Mouse (Mus musculus): ENCODE measurements around the gene 4930453N24Rik.

Gene 4930453N24Rik

GRCm38 (mm10) chr16:64770521-64771430 lies at the start of gene 4930453N24Rik:
Gene 4930453N24Rik, minus strand, starts transcription at chr16:64771161.
- DNase-seq = peak; percentile 84

GRCm38 (mm10) chr16:64817094-64817765 lies 46.3 kb upstream of the 4930453N24Rik start:
- DNase-seq = no peak

- DNase-seq = no peak
Observed at GRCm38 (mm10) chr16:64803041-64803440, 32.1 kb upstream of the 4930453N24Rik start.

GRCm38 (mm10) chr16:64801638-64802037 lies 30.7 kb upstream of the 4930453N24Rik start:
- no peak for DNase-seq

DNA sequence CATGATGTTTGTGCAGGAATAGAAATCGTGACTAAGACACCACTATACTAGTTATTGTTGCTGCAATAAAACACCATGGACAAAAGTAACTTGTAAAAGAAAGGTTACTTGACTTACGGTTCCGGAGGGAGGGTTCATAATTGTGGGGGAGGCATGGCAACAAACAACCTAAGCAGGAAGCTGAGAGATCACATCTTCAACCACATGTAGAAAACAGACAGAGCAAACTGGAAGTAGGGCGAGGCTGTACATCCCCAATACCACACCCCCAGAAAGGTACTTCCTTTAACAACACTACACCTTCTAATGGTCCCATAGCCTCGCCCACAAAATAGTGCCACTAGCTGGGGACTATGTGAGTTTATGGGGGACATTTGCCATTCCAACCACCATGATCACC lies 29.4 kb upstream of the 4930453N24Rik start:
- DNase-seq = no peak

DNA sequence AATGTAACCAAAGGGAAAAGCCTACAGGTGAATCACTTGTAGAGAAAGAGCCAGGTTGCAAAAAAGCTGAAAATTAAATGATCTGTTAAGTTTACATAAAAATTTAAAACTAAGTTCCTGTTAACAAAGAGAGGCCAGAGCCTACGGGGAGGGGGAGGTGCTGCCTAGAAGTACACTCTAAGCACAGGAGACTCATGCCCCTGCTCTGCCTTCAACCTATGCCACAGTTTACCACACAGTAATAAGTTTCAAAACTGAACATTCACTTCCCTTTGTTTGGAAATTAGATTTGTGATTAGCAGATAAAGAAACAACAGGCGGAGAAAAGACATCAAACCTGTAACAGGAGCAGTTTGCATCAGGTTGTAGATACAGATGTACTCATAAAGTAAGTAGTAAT lies 23.8 kb upstream of the 4930453N24Rik start:
- DNase-seq = no peak

DNA sequence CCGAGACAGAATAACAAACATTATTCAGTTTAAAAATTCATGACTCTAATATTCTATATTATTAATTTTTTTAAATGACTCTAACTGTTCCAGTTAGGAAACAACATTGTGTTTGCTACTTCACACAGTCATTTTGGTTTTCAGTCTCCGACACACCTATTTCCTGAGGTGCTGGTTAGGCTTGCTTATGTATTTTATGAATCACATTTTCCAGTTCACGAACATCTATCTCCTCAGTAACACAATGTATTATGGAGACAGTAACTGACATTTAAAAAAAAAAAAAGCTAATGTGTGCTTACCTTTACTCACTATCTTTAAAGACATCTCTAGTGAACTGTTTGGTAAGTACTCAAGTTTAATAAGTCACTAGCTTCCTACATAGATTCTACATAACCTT lies 18.7 kb upstream of the 4930453N24Rik start:
- DNase-seq = no peak

GRCm38 (mm10) chr16:64775516-64775915 lies 4.6 kb upstream of the 4930453N24Rik start:
- DNase-seq = no peak

DNA sequence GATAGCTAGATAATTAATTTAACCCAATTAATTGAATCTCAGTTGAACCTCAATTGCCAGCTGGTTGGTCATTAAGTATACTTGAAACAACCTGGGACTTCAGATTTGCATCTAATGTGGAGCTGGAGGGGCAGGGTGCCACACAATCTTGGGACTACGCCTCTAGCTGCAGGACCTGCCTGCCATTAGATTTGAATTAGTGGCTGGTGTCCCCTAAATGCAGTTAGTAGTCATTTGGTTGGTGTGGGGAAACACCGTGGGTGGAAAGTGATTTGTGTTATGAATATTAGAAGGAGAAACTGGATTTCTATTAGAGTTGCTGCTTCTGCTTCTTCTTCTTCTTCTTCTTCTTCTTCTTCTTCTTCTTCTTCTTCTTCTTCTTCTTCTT lies 464 bp upstream of the 4930453N24Rik start:
- peak; percentile 12 for DNase-seq

GRCm38 (mm10) chr16:64766696-64767300 lies 4.2 kb downstream of the 4930453N24Rik start:
- no peak for DNase-seq

DNA sequence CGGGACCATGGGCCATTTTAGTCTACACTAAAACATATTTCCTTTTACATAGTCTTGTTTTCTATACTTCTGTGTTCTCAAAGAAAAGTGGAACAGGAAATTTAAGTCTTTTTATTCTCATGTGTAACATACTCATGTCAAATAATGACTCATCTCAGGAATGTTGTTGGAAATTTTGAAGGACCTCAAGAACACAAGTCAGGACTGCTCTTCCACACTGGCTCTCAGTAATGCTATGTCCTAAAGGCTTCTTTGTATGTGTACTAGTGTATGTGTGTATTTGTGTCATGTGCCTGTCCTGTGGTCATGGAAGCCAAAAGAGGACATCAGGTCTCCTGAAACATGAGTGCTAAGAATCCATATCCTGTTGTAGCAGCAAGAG lies 11.7 kb downstream of the 4930453N24Rik start:
- DNase-seq = no peak

DNA sequence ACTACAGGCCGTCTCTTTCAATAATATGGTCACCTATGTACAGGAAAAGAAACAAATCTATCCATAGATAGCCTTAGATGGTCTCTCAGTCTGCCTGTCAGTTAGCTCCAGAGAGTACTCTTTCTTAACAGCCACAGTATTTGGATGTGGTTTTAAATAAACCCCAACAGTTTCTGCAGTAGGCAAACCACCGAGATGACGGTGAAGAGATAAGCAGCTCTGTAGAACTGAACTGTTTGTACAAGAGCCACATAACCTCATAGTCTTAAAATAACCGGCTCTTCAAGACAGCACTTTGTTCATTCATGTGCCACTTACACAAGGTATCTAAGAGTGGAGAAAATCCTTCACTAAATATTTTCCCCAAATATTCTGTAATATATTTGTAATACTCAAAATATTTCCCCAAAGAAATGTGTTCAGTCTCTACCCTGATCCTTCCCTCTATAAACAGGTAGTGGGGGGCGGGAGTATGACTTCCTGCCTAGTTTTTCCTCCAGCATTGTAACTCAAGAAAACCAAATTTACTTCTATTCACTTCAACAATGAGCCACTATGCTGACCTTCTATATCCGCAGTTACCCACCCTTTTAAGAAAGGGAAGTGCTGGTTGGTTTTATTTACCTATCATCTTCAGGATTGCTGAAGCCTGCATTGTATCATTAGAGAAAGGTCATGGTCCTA lies 12.3 kb downstream of the 4930453N24Rik start:
- no peak for DNase-seq

GRCm38 (mm10) chr16:64757666-64758400 lies 13.1 kb downstream of the 4930453N24Rik start:
- DNase-seq = no peak

- DNase-seq = no peak
Observed at GRCm38 (mm10) chr16:64756321-64756720, 14.6 kb downstream of the 4930453N24Rik start.

- no peak for DNase-seq
Observed at GRCm38 (mm10) chr16:64754743-64755139, 16.2 kb downstream of the 4930453N24Rik start.

GRCm38 (mm10) chr16:64753990-64754742 lies 16.8 kb downstream of the 4930453N24Rik start:
- DNase-seq = no peak

DNA sequence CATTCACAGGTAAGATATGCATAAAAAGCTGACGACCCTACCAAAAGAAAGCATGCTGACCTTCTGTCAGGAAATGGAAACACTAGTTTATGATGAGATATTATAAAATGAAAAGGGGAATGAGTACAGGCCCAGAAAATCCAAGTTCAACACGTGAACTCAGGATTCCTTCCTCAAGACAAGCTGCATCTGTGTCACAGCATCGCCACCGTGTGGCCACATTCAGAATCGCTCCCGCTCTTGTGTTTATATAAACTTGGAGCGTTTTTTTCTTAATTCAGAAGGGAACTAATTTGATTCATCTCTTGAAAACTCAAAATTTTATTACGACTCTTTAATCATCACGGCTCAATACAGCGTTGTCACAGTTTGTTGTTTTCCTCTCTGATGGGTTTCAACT lies 22.7 kb downstream of the 4930453N24Rik start:
- DNase-seq = peak; percentile 56

- no peak for DNase-seq
Observed at GRCm38 (mm10) chr16:64745089-64745488, 25.9 kb downstream of the 4930453N24Rik start.

DNA sequence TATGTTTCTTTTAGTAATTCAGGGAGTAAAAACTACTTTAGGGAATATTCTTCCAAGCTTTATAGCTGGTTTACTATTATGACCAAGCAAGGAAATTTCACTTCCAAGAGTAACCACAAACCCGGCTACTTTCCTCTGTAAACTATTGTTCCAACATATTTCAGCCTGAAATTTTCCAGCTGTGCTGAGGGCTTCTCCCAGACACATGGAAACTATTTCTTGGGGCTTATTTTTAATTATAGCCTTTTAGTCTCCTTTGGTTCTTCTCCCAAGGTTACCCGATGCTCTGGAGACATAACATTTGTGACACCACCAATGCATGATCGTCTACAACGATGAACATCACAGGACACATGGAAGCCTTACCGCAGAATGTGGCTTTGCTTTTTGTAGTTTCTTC lies 33.7 kb downstream of the 4930453N24Rik start:
- no peak for DNase-seq

- peak; percentile 80 for DNase-seq
Observed at GRCm38 (mm10) chr16:64723273-64724057, 47.5 kb downstream of the 4930453N24Rik start.

- no peak for DNase-seq
Observed at GRCm38 (mm10) chr16:64721542-64721941, 49.4 kb downstream of the 4930453N24Rik start.
